Mouse (Mus musculus) lung, postnatal 14 days (tissue): ENCODE results near the gene Pdzrn3.

Source experiments
- DNase-seq: peaks from one replicate; pipeline ENCODE4 v3.0.0; 2021

Gene Pdzrn3

DNA sequence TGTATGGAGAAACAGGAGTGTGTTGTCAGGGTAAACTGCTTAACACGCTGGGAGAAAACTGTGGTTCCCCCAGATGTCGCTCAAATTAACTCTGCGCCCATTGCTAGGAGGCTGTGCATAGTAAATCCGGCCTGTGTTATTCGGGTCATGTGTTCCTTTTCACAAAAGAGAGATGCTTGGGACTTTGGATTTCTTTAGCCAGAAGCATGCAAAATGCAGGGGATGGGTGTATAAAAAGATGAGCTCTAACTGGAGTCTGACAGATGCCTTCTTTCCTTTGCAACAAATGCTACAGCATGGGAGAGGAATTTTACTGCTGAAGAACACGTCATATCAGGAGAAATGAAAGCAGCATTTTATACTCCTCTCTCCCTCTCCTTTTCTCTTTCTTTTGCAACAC, 190.4 kb downstream of the Pdzrn3 start:
- no peak for DNase-seq

DNA sequence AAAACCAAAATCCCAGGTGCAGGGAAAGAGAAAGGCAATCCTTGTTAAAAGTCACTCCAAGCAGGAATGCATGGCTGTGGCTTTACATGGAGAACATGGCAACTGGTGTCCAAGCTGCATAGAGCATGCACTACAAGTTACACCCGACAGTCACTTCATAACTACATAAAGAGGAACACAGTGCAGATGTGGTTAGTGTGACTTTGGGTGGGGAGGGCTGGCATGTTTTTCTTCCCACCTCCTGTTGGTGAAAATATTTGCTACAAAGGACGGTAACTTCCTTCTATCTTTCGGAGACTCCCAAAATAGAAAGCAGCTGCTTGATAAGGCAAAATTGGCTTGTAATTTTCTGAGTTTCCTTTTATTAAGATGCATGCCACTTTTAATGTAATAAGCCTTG, 190.8 kb downstream of the Pdzrn3 start:
- DNase-seq = no peak

DNA sequence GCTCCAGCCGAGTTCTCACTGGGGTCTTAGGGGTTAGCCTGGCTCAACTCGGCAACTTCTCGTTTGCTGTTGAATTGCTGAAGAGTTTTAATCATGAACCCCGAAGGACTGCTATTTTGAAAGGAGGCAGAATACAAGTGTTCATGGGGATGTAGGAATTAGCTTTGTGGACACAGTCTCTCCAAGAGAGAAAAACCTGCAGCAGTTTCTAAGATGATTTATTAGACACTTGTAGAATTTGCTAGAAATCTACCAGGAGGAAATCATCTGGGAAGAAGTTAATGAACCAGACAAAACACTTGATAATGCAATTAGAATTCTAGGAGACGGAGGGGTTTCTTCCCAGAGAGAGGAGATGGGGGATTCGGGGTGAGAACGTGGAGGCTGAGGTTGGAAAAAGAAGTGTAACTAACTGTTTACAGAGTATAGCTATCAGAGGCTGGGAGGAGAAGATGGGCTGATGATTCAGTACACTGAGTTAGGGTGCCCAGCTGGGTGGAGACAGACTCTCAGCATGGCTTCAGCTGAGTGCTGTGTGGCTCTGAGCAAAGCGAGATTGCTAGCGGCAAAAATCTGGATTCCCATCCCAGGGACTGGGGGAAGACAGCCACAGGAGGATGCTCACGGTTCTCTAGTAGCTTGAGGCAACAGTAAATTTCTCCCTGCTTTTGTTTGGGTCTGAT, 193.5 kb downstream of the Pdzrn3 start:
- DNase-seq = no peak

DNA sequence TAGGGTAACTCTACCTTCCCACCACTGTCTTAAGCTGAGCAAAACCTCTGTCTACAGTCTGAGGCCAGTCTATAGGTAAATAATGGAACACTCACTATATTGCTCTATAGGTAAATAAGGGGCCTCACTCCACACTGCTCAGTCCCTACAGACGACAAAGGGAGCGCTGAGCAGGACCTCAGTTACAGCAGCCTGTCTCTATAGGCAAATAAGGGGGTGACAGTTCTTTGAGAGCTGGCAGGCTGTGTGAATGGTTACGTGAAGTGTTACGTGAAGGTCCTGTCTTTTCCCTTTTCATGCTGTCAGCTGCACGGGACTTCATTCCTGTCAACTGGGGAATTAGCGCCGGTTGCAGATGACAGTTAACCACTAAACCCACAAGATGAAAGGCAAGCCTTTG, 207.0 kb downstream of the Pdzrn3 start:
- no peak for DNase-seq

DNA sequence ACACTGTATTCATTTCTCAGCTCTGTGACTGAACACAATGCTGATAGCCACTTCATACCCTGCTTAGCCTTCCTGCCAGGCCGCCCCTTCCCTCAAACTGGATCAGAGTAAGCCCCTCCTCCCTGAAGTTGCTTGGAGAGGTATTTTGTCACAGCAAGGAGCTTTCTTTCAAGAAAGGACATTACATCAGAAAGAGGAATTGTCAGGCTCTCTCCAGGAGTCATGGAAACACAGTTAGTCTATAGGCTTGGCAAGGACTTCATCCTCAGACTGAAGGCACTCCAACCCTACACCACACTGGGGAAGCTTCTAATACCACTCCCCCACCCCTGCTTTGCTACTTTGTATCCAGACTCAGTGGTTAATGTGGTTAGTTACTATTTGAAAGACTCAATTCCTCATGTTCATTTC, 224.2 kb downstream of the Pdzrn3 start:
- DNase-seq = no peak

DNA sequence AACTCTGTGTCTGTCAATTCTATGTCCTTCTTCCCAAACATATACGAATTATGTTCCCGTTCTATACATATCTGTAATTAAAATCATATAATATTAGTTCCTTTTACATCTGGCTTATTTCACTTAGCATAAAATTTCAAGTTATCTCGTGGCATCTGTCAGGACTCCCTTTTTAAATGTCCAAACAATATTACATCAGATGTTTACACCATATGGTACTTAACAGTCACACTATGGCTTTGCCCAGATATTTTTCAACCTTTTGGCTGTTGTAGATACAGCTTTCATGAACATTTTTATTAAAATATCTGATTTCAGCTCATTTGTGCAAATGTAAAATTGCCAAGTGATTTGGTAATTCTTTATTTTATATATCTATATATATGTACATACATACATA, 242.3 kb downstream of the Pdzrn3 start:
- no peak for DNase-seq

DNA sequence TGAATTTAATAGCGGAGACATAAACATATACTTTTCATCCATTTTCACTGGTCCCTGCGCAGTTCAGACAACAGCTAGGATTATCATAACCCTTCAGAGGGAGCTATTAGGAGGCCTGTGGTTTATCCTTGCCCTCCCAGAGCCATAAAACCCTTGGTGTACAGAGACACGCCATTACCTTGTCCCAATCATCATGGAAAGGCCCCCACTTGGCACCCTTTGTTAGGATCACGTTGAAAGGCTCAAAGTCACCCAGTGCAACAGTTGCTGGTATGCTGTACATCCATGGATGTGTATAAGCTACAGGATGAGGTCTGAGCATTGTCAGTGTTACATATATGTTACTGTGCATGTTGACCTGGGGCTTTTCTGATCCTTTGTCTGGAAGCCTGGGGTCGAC, 252.3 kb downstream of the Pdzrn3 start:
- no peak for DNase-seq

DNA sequence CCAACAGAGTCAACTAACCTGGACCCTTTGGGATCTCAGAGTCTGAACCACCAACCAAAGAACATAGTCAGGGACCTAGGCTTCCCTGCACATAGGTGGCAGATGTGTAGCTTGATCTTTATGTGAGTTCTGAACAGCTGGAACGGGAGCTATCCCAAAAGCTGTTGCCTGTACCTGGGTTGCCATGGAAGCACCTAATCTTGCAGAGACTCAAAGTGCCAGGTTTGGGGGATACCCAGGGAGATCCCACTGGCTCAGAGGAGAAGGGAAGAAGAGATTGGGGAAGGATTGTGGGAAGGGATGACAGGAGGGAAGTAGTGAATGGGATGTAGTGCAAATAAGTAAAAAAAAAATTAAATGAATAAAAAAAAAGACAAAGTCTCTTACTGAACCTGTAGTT, 268.7 kb downstream of the Pdzrn3 start:
- no peak for DNase-seq

DNA sequence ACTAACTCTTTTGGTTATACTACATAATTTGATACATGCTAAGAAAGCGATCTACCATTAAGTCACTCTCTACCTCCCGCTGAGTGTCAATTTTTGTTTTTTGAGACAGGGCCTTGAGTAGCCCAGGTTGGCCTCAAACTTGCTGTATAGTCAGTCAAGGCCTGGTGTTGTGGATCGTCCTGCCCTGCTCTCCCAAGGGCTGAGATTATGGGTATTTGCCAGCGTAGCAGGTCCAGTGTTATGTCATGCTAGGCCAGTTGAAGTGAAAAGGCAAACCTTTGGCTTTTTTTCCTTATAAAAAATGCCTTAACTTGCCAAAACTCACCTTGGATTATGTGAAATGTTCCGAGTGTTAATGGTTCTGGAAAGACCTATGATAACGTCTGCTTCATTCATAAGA, 274.2 kb downstream of the Pdzrn3 start:
- no peak for DNase-seq

DNA sequence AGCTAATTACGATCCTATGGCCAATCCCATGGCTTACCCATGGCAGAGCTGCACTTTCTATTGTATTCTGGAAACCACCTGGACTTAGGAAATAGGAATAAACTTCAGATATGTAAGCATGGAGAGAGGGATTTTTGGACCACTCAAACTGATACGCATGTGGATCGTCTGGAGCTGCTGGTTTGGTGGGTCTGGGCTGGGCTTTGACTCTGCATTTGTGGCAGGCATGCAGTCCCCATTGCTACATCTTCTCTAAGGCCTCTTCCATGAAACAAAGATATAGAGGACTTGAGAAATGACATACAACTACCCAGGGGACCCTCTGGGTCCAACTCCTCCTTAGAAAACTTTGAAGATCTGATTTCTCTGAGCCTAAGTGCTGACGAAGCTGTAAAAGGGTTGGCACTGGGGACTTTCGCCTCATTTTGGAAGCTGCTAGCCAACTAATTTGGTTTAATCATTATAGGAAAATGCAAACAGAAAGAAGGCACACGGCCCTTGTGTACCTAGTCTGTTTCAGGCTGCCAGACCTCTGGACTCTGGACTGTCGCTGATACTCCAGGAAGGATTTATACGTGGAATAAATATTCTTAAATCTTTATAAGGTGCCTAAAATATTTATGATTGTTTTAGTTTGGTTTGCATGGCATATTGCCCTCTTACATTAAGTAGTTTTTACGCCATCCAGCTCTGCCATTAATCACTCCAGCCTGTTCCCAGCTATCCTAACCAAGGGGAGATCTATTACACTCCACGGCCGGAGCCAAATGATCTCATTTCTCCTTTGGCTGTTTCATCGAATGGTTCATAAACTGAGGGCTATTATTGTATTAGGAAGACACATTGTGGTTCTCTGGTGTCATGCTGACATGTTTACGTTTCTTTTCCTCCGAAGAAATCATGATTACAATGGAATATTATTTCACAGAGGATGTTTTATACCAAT, 275.7 kb downstream of the Pdzrn3 start:
- no peak for DNase-seq
